Mouse (Mus musculus): Measurements from ENCODE around the gene Gm42878. TPM values are rescaled to one million over a fixed set of nuclear protein-coding genes. Genes with fewer than 3 reads are reported as not detected.

Gm42878 gene
- not detected in 2 replicates for polyA plus RNA-seq (2015; fragmentation: Nextera tagmentation; extraction: Ambion mirVana)

GRCm38 (mm10) chr5:121544910-121545792 lies at the start of gene Gm42878, which contains the start of gene Adam1a:
Gm42878 (minus strand) TSS chr5:121545482.
Adam1a (minus strand) TSS chr5:121545482.
- Histone ChIP-seq H3K9me3 (ENCODE audit: control insufficient read depth, low read length) (no peaks in the 10 kb centered on the region), H3K4me1 (replicated peaks; ENCODE audit: control insufficient read depth, insufficient read depth, low read length) (peaks cover 16% of the 10 kb centered on the region), H3K36me3 (ENCODE audit: control insufficient read depth, insufficient read depth, low read length) (no peaks in the 10 kb centered on the region), H3K27ac (ENCODE audit: low read length) (peak within 1 kb of the TSS; percentile 92), H3K27me3 (ENCODE audit: control insufficient read depth, insufficient read depth, low read depth, low read length) (no peaks in the 10 kb centered on the region), H3K4me2 (ENCODE audit: low read depth, low read length) (peak within 1 kb of the TSS; percentile 72), H3K4me3 (ENCODE audit: low read length) (peak within 1 kb of the TSS; percentile 97), H3K9ac (ENCODE audit: low read length) (peak within 1 kb of the TSS; percentile 95)
- WGBS, result under 1% methylated on average over 70 of the region's 97 CpGs
- peak; percentile 75 for ATAC-seq (ENCODE audit: low read depth)

GRCm38 (mm10) chr5:121594714-121595313 lies 49.5 kb upstream of the Gm42878 start:
- Histone ChIP-seq H3K4me1 (replicated peaks; ENCODE audit: control insufficient read depth, insufficient read depth, low read length) (peaks cover 19% of the 10 kb centered on the region), H3K27me3 (ENCODE audit: control insufficient read depth, insufficient read depth, low read depth, low read length) (no peaks in the 10 kb centered on the region), H3K9me3 (ENCODE audit: control insufficient read depth, low read length) (no peaks in the 10 kb centered on the region), H3K4me2 (ENCODE audit: low read depth, low read length) (no peak overlapping the region), H3K36me3 (ENCODE audit: control insufficient read depth, insufficient read depth, low read length) (no peaks in the 10 kb centered on the region), H3K4me3 (ENCODE audit: low read length) (no peak overlapping the region), H3K9ac (ENCODE audit: low read length) (no peak overlapping the region), H3K27ac (ENCODE audit: low read length) (no peak overlapping the region)
- 71% methylated on average over 6 of the region's 6 CpGs for WGBS
- ATAC-seq (ENCODE audit: low read depth), result no peak

- H3K36me3 ChIP-seq (ENCODE audit: control insufficient read depth, insufficient read depth, low read length), result no peaks in the 10 kb centered on the region
- H3K4me3 ChIP-seq (ENCODE audit: low read length), result peak within 1 kb of the TSS; percentile 76
- peak within 1 kb of the TSS; percentile 89 for H3K27ac ChIP-seq (ENCODE audit: low read length)
- peak within 1 kb of the TSS; percentile 80 for H3K4me2 ChIP-seq (ENCODE audit: low read depth, low read length)
- peak; percentile 92 for ATAC-seq (ENCODE audit: low read depth)
- WGBS, result 5% methylated on average over 47 of the region's 47 CpGs
- H3K9ac ChIP-seq (ENCODE audit: low read length), result peak within 1 kb of the TSS; percentile 81
- peaks cover 19% of the 10 kb centered on the region for H3K4me1 ChIP-seq (replicated peaks; ENCODE audit: control insufficient read depth, insufficient read depth, low read length)
- no peaks in the 10 kb centered on the region for H3K9me3 ChIP-seq (ENCODE audit: control insufficient read depth, low read length)
- H3K27me3 ChIP-seq (ENCODE audit: control insufficient read depth, insufficient read depth, low read depth, low read length), result no peaks in the 10 kb centered on the region
Observed at GRCm38 (mm10) chr5:121593451-121594401, 48.4 kb upstream of the Gm42878 start, which contains the start of gene Aldh2. Aldh2 (minus strand) TSS chr5:121593824.

- Histone ChIP-seq H3K9me3 (ENCODE audit: control insufficient read depth, low read length) (no peaks in the 10 kb centered on the region), H3K27me3 (ENCODE audit: control insufficient read depth, insufficient read depth, low read depth, low read length) (no peaks in the 10 kb centered on the region), H3K9ac (ENCODE audit: low read length) (peak overlapping the region; percentile 81), H3K4me2 (ENCODE audit: low read depth, low read length) (peak overlapping the region; percentile 80), H3K4me1 (replicated peaks; ENCODE audit: control insufficient read depth, insufficient read depth, low read length) (peaks cover 22% of the 10 kb centered on the region), H3K27ac (ENCODE audit: low read length) (peak overlapping the region; percentile 89), H3K36me3 (ENCODE audit: control insufficient read depth, insufficient read depth, low read length) (no peaks in the 10 kb centered on the region), H3K4me3 (ENCODE audit: low read length) (peak overlapping the region; percentile 76)
- 2% methylated on average over 33 of the region's 33 CpGs for WGBS
- ATAC-seq (ENCODE audit: low read depth), result peak; percentile 59
Observed at GRCm38 (mm10) chr5:121592816-121593407, 47.6 kb upstream of the Gm42878 start.

- ATAC-seq (ENCODE audit: low read depth), result no peak
- Histone ChIP-seq H3K4me3 (ENCODE audit: low read length) (peak overlapping the region; percentile 76), H3K27ac (ENCODE audit: low read length) (peak overlapping the region; percentile 30), H3K9ac (ENCODE audit: low read length) (peak overlapping the region; percentile 81), H3K4me1 (replicated peaks; ENCODE audit: control insufficient read depth, insufficient read depth, low read length) (peaks cover 28% of the 10 kb centered on the region), H3K4me2 (ENCODE audit: low read depth, low read length) (peak overlapping the region; percentile 80), H3K27me3 (ENCODE audit: control insufficient read depth, insufficient read depth, low read depth, low read length) (no peaks in the 10 kb centered on the region), H3K9me3 (ENCODE audit: control insufficient read depth, low read length) (no peaks in the 10 kb centered on the region), H3K36me3 (ENCODE audit: control insufficient read depth, insufficient read depth, low read length) (no peaks in the 10 kb centered on the region)
- WGBS, result 46% methylated on average over 11 of the region's 11 CpGs
Observed at GRCm38 (mm10) chr5:121592064-121592815, 47.0 kb upstream of the Gm42878 start.

GRCm38 (mm10) chr5:121591417-121592063 lies 46.3 kb upstream of the Gm42878 start:
- H3K4me1 ChIP-seq (replicated peaks; ENCODE audit: control insufficient read depth, insufficient read depth, low read length), result peaks cover 35% of the 10 kb centered on the region
- H3K36me3 ChIP-seq (ENCODE audit: control insufficient read depth, insufficient read depth, low read length), result no peaks in the 10 kb centered on the region
- H3K27ac ChIP-seq (ENCODE audit: low read length), result peak overlapping the region; percentile 30; the same call in 1 of the 2 replicates
- H3K9ac ChIP-seq (ENCODE audit: low read length), result peak overlapping the region; percentile 12; the same call in 1 of the 2 replicates
- H3K4me3 ChIP-seq (ENCODE audit: low read length), result peak overlapping the region; percentile 76
- no peaks in the 10 kb centered on the region for H3K9me3 ChIP-seq (ENCODE audit: control insufficient read depth, low read length)
- no peaks in the 10 kb centered on the region for H3K27me3 ChIP-seq (ENCODE audit: control insufficient read depth, insufficient read depth, low read depth, low read length)
- no peak for ATAC-seq (ENCODE audit: low read depth)
- H3K4me2 ChIP-seq (ENCODE audit: low read depth, low read length), result peak overlapping the region; percentile 80
- WGBS, result 51% methylated on average over 11 of the region's 11 CpGs

- ATAC-seq (ENCODE audit: low read depth), result no peak
- Histone ChIP-seq H3K27me3 (ENCODE audit: control insufficient read depth, insufficient read depth, low read depth, low read length) (no peaks in the 10 kb centered on the region), H3K9me3 (ENCODE audit: control insufficient read depth, low read length) (no peaks in the 10 kb centered on the region), H3K36me3 (ENCODE audit: control insufficient read depth, insufficient read depth, low read length) (no peaks in the 10 kb centered on the region), H3K4me2 (ENCODE audit: low read depth, low read length) (no peak overlapping the region), H3K9ac (ENCODE audit: low read length) (no peak overlapping the region), H3K4me3 (ENCODE audit: low read length) (no peak overlapping the region), H3K27ac (ENCODE audit: low read length) (no peak overlapping the region), H3K4me1 (replicated peaks; ENCODE audit: control insufficient read depth, insufficient read depth, low read length) (peaks cover 45% of the 10 kb centered on the region)
- WGBS, result 85% methylated on average over 6 of the region's 6 CpGs
Observed at GRCm38 (mm10) chr5:121589928-121590327, 44.6 kb upstream of the Gm42878 start.
